Mouse (Mus musculus) subcutaneous adipose tissue, adult 2 months (tissue): ENCODE measurements around the gene Sestd1. TPM values are rescaled to one million over a fixed set of nuclear protein-coding genes. Genes with fewer than 3 reads are reported as not detected.

ENCODE experiments used
- polyA plus RNA-seq: library from polyadenylated mRNA; depleted of rRNA; stranded (reverse); fragments of >200 nt; gene quantifications from 2 replicates; pipeline ENCODE4 v1.2.3, GENCODE M21; 2012; ENCODE audit warnings: low replicate concordance; rRNA removed

Sestd1 gene
- polyA plus RNA-seq, result 10.8 and 18.9 TPM in 2 replicates

GRCm38 (mm10) chr2:77280512-77281409, at the start of gene Sestd1:
Sestd1 (minus strand) TSS chr2:77280592.

GRCm38 (mm10) chr2:77170633-77171105, 109.7 kb downstream of the Sestd1 start, which contains the start of gene Ccdc141:
Ccdc141 (minus strand) TSS chr2:77170636.

Other genes with a start within 250 kb of the Sestd1 start
- 1.9 and 13.3 TPM in 2 replicates for gene Ccdc141, start 110.0 kb downstream of the Sestd1 start, polyA plus RNA-seq